Mouse (Mus musculus) gastrocnemius, adult 2 months (tissue): Measurements from ENCODE around the gene Lhx5. TPM values are rescaled to one million over a fixed set of nuclear protein-coding genes. Genes with fewer than 3 reads are reported as not detected.

Experiments
- DNase-seq: peaks from one replicate; pipeline ENCODE4 v3.0.0; 2022
- H3K27ac ChIP-seq: fragments of 200-600 bp; 2 replicates; pipeline ENCODE4 v1.8.1; 2022; ENCODE audit warnings: mild to moderate bottlenecking
- H3K4me3 ChIP-seq: fragments of 200-600 bp; 2 replicates; pipeline ENCODE4 v1.8.1; 2022; ENCODE audit warnings: mild to moderate bottlenecking, moderate library complexity
- CTCF ChIP-seq: fragments of 200-600 bp; IDR thresholded peaks from 2 replicates; pipeline ENCODE4 v1.8.1; 2022; ENCODE audit warnings: antibody characterized with exemption, mild to moderate bottlenecking, moderate library complexity
- intact Hi-C: fragments of 180-260 bp; cut with DNase I; formaldehyde crosslinking; loops from one replicate; pipeline ENCODE4 v1.15.1; 2025
- long read RNA-seq, 2 experiments: library from polyadenylated mRNA; stranded (forward); transcript quantifications; one replicate each; pipeline ENCODE4 v2.0.0; 2021
- total RNA-seq, 2 experiments: library from RNA; stranded (reverse); gene quantifications; 2 replicates each; pipeline ENCODE4 v1.2.3; 2021

Lhx5 gene
- total RNA-seq = not detected
- long read RNA-seq, experiment 1 = 0 reads
- long read RNA-seq, experiment 2 = 0 reads

DNA sequence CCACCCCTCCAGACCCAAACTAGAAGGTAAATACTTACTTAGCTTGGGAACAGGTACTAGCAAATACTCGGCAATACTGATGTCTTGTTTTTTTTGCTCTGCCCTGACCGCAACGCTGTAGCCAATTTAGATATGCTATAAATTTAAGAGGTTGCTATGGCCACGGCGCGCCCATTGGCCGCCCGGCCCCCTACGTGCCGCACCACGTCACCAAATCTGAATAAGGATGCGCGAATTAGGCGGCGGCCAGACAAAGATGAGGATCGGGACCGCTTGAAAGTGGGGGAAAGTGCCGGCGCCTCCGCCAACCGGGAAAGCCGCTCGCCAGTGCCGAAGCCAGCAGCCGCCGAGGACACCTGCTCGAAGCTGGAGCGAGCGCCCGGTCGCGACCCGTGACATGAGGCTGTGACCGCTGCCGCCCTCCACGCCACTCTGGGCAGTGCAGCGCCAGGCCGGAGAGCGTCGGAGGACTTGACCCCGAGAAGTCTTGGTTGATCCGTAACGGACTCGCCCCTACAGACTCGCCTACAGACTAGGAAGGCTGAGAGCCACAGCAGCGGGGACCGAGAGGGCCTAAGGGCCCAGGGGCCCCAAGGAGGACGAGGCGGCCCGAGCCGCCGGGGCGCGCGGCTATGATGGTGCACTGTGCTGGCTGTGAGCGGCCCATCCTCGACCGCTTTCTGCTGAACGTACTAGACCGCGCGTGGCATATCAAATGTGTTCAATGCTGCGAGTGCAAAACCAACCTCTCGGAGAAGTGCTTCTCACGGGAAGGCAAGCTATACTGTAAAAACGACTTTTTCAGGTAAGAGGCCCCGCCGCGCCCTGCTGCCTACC is at the start of gene Lhx5:
Gene Lhx5 (plus strand): TSS at position 51 of the 837 bp plus-strand sequence.
- Histone ChIP-seq H3K4me3 (no peak within 1 kb of the TSS), H3K27ac (no peak within 1 kb of the TSS)
- no peak for DNase-seq
- no peak for TF ChIP-seq CTCF
- intact Hi-C loops = no loop called here

DNA sequence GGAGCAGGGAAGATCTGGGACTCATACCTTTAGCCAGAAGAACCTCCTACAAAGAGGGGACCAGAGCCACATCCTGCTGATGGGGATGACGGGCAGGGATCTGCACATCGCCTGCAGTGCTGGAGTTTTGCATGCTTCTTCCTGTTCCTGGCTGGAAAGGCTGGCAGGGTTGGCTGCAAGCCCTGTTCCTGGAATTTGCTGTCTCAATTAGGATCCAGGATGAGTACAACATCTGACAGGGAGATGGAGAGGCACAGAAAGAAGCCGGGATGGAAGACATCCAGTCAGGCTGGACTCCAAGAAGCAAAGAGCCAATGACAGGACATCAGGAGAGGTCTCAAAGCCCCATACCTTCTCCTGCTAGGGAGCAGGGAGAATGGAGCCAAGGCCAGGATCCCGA is 45.1 kb upstream of the Lhx5 start:
- H3K27ac ChIP-seq = no peak overlapping the region
- TF ChIP-seq CTCF = no peak
- intact Hi-C loops = no loop called here
- DNase-seq = no peak
- no peak overlapping the region for H3K4me3 ChIP-seq

DNA sequence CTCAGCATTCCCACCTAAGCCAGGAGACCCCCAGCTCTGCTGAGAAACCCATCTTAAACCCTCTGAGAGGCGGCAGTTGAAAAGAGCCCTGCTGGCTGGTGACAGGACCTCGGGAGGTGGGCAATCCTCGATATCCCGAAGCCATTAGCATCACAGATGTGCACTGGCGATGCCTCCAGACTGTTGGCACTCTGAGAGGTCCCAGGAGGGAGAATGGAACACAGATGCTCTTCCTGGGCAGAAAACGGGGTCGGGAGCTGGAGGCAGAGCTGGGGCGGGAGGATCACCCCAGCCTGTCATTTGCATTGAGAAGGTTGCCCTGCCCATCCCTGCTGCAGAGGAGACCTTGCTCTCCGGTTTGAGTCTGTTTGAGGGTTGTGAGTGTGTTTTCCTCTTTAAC is 42.7 kb upstream of the Lhx5 start:
- DNase-seq = no peak
- TF ChIP-seq CTCF = no peak
- intact Hi-C loops = no loop called here

DNA sequence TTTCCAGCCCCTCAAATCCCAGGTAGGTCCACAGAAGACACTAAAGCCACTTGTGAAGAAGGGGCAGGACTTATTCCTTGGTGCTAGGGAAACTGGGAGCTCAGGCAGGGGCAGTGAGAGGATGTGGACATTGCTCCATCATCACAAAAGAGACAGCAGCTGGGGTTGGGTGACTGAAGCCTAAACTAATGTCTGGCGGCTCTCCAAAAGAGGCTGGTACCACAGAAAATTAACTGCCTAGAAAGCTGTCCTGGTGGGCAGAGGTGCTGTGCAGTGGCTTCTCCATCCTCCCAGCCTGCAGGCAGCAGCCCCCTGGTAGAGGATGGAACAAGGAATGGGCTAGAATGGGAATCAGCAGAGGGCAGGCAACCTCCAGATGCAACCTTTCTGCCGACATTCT is 41.5 kb upstream of the Lhx5 start:
- H3K27ac ChIP-seq = no peak overlapping the region
- DNase-seq = no peak
- intact Hi-C loops = no loop called here
- no peak for TF ChIP-seq CTCF
- no peak overlapping the region for H3K4me3 ChIP-seq

More for the DNA sequence above, 42.7 kb upstream of the Lhx5 start:
- Histone ChIP-seq H3K27ac (no peak overlapping the region), H3K4me3 (no peak overlapping the region)

DNA sequence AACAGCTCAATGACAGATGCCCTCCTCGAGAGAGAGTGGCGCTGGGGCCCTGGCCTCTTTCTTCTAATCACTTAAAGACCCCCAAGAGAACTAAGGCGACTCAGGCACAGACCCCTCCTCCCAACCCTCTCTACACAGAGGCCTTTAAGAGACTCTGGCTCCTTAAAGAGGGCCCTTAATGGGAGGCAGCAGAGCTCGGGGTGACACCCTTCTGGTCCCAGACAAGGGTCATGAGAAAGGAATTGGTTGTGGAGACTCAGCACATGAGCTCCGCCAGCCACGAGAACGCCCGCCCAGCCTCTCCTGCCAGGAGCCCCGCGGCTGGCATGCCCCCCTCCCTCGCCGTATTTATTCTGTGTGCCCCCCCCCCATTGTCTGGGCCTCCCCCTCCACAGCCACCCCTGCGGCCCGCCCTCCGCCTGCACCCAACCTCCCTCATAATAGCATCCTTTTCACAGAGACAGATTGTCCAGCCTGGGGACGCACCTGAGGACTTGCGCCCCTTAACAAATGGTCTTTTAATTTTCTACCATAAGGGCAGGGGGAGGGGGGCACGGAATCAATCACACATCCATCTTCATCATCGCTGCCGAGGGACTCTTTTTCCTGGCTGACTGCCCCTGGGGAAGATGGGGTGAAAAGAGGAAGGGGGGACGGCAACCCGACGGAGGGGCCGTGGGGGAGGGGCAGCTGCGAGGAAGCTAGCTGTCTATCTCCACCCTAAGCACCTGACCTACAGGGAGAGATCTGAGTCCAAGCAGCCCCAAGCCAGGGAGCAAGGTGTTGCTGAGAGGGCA is 37.4 kb upstream of the Lhx5 start:
- H3K4me3 ChIP-seq = no peak overlapping the region
- TF ChIP-seq CTCF = no peak
- no peak overlapping the region for H3K27ac ChIP-seq
- intact Hi-C loops = no loop called here
- DNase-seq = no peak

DNA sequence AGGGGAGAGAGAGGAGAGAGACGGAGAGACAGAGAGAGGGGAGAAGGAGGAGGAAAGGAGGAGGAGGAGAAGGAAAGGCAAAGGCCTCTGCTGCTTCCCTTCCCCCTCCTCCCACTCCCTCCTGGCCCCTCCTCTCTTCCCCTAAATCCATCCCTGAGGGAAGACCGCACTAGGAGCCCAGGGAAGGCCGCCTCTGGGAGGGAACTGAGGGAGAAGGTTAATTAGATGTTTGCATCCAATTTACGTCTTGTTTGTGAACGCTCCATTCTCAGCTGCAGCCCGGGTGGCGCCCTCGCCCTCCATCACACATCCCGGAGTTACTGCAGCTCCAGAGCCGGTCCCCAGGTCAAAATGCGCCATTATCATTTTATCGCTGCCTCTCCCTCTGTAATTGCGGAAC is 33.5 kb upstream of the Lhx5 start:
- no peak for DNase-seq
- no peak overlapping the region for H3K4me3 ChIP-seq
- TF ChIP-seq CTCF = no peak
- H3K27ac ChIP-seq = no peak overlapping the region
- intact Hi-C loops = no loop called here

DNA sequence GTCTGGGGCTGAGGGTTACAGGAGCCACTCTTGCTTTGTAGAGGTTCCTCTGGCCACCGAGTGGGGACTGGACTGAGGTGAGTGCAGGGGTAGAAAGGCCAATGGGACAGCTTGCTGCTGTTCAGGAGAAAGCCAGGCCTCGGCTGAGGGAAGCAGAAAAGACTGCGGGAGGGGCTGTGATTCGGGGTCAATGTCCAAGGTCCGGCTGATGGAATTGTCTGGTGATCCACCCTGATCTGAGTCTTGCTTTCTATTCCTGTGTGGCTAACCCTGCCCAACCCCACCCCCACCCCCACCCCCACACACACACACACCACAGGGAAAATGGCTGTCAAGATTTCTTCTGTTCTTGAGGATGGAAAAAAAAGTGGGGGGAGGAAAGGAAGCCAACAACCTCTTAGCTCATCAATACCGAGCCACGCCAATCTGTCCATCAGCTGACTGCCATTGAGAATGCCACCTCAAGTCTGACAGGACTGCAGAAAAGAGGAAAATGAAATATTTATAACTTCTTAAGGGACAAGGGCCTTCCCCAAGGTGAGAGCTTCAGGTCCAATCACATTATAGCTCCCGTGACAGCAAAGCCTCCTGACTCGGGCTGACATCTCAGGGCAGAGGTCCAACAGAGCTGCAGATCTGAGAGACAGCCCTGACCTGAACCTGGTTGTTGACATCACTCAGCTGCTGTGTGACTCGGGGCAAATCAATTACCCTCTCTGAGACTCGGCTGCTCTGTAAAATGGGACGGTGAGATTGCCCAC is 26.5 kb upstream of the Lhx5 start:
- TF ChIP-seq CTCF = no peak
- intact Hi-C loops = no loop called here

DNA sequence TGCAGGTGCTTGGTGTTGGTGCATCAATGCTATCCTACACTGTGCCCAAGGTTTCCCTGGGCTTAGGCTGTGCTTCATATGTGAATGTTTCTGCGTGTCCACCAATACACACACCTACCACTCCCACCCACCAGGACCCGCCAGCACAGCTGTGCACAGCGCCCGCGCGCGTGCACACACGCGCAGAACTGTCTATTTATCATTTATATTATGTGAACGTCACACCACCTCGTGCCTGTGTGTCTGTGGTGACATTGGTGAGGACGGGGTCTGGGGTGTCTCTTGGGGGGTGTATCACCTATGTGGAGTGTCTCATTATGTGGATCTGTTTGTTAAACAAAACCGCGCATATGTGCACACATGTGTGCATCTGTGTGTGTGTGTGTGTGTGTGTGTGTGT is 22.6 kb upstream of the Lhx5 start:
- no peak for TF ChIP-seq CTCF
- Histone ChIP-seq H3K27ac (no peak overlapping the region), H3K4me3 (no peak overlapping the region)
- no peak for DNase-seq
- intact Hi-C loops = no loop called here

More for the DNA sequence above, 26.5 kb upstream of the Lhx5 start:
- Histone ChIP-seq H3K4me3 (no peak overlapping the region), H3K27ac (no peak overlapping the region)
- DNase-seq = no peak

DNA sequence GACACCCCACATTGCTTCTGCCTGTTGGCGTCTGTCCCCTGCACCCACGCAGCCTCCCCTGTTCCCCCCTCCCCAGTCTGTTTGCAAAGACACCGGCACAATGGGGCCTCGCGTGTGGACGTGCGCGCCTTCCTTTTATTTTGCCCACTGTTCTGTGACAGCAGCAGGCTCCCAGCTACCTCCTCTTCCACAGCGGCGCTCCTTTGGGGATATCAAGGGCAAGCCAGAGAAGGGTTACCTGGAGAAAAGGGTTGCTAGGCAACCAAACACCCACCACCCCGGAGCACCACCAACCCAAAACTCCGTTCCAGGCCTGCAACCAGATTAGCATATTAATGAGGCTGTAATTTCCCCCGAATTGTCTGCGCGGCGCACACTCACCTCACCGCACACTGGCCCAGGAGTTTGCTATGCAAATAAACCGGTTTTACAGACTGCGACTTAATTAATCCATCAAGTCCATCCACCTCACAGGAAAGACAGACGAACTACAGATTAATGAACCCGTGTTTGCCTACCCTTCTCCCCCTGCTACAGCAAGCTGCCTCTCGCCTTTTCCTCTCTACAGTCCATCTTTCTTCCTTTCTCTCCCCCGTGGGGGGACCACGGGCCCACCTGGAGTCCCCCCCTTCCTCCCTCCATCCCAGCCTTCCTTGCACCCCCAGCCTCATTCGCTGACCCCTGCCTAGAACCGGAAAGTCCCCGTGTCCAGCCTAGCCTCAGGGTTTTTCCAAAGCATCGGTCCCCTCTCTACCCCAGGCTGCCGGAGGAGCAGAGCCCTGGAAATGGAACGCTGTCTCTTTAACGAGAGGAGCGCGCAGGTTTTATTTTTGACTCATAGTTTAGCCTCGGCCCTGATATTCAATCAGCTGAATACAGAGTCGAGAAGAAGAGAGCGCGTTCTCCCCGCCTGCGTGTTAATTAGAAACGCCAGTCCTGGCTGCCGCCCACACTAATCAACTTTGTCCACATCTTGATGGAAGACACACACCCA is 21.8 kb upstream of the Lhx5 start:
- no peak for TF ChIP-seq CTCF
- Histone ChIP-seq H3K4me3 (no peak overlapping the region), H3K27ac (no peak overlapping the region)
- DNase-seq = no peak
- intact Hi-C loops = no loop called here

DNA sequence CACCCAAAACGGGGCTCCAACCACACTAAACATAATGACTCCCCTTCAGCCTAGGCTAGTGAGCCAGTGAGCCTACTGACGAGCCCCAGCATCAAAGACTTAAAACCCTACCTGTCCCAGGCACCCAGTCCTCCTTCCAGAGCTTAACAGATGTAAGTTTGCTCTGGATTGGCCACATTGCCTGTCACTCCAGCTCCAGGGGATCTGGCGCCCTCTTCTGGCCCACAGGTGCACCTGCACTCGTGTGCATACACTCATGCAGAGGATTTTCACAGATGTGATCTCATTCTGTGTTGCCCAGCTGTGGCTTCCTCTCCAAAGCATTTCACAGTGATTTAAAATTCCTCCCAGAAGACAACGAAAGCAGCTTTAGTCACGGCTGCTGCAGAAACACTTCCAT is 18.1 kb upstream of the Lhx5 start:
- DNase-seq = no peak

DNA sequence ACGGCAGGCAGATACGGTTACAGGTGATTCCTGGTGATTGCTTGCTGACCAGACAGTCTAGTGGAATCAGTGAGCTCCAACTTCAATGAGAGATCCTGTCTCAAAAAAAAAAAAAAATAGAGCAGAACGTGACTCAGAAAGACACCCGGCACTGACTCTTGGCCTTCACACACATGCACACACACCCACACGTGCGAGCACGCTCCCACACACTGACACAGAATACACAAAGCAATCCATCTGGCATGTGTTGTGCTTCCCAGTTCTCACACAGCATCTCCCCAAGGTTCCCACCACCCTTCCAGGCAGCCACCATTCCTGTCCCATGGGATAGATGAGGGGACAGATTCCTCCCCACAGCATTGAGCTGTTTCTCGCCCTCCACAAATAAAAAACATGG is 11.4 kb upstream of the Lhx5 start:
- no peak for TF ChIP-seq CTCF
- intact Hi-C loops = no loop called here
- no peak for DNase-seq
- Histone ChIP-seq H3K27ac (no peak overlapping the region), H3K4me3 (no peak overlapping the region)

More for the DNA sequence above, 18.1 kb upstream of the Lhx5 start:
- TF ChIP-seq CTCF = no peak
- intact Hi-C loops = no loop called here
- Histone ChIP-seq H3K4me3 (no peak overlapping the region), H3K27ac (no peak overlapping the region)

DNA sequence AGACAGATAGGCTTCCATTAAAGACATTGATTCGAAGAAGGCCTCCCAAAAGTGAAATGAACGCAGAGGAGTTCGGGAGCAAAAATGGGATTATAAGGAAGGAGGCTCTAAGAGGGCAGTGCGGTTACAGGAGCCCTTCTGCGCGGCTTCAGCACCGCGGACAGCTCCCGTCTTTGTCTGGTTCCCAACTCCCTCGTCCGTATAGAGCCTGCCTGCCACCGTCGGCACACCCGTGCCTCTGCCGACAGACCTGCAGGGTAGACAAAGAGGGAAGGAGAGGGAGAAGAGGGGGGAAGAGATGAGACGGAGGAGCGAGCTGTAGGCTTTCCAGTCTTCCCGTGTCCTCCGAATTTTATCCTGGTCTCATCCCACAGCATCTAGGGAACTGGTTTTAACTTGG is 7.5 kb upstream of the Lhx5 start:
- Histone ChIP-seq H3K27ac (no peak overlapping the region), H3K4me3 (no peak overlapping the region)
- intact Hi-C loops = no loop called here
- no peak for TF ChIP-seq CTCF
- peak; percentile 64 for DNase-seq
